16 mouse cellular contexts compared by ENCODE assay signal in genomic region chr11:3416399-3416798, GRCm38 (mm10).
"Had no signal": no experiment of that assay in that cellular context is flagged by ENCODE, and none has a peak within 500 bp of the region (broad histone marks: within the 10 kb centered on the region; RNA-seq: fewer than 3 reads in every experiment).

No protein-coding gene starts in this region.

- ATAC-seq: liver, embryonic 12.5 days; liver, postnatal 0 days; lung, postnatal 0 days; midbrain, embryonic 13.5 days; midbrain, embryonic 15.5 days; midbrain, embryonic 16.5 days had no signal

- DNase-seq: left cerebral cortex, postnatal 4 days; liver; liver, embryonic 13.5 days; liver, postnatal 0 days; lung, adult 18-20 months; lung, adult 2 months; lung, embryonic 14.5 days; lung, postnatal 10 days; lung, postnatal 14 days; lung, postnatal 36 days; midbrain, embryonic 14.5 days had no signal
